Mouse (Mus musculus): ENCODE measurements around the gene Xrcc1.

- TF ChIP-seq CTCF (IDR thresholded peaks at IDR 0.05; ENCODE audit: extremely low read depth, insufficient read depth, insufficient read length, insufficient replicate concordance) (no peak), POLR2A (IDR thresholded peaks at IDR 0.05; ENCODE audit: low read depth, low read length) (no peak)
Measured at GRCm38 (mm10) chr7:24523723-24524122, 22.4 kb upstream of the Xrcc1 start.

Data from spleen, adult 2 months (tissue).